Mouse (Mus musculus): ENCODE results near the gene Ubtd1. TPM values are rescaled to one million over a fixed set of nuclear protein-coding genes. Genes with fewer than 3 reads are reported as not detected.

Gene Ubtd1
- 8.2 TPM for polyA plus RNA-seq (2017; shearing (Covaris generic))

DNA sequence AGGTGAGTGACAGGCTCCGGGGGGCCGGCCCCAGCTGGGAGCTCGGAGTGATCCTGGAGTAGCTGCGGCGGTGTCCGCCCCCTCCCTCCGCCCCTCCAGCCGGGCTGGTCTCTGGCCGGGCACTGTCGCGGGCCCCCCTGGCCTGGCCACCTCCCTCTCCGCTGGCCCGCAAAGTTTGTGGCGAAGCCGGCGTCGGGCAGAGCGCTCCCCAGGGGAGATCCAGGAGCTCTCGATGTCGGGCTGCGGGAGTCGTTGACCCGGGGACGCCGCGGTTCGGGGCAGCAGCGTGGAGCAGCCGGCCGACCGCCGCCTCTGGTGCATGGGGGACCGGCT, at the start of gene Ubtd1:
Gene Ubtd1 (plus strand): TSS at position 169 of the 333 bp plus-strand sequence.

DNA sequence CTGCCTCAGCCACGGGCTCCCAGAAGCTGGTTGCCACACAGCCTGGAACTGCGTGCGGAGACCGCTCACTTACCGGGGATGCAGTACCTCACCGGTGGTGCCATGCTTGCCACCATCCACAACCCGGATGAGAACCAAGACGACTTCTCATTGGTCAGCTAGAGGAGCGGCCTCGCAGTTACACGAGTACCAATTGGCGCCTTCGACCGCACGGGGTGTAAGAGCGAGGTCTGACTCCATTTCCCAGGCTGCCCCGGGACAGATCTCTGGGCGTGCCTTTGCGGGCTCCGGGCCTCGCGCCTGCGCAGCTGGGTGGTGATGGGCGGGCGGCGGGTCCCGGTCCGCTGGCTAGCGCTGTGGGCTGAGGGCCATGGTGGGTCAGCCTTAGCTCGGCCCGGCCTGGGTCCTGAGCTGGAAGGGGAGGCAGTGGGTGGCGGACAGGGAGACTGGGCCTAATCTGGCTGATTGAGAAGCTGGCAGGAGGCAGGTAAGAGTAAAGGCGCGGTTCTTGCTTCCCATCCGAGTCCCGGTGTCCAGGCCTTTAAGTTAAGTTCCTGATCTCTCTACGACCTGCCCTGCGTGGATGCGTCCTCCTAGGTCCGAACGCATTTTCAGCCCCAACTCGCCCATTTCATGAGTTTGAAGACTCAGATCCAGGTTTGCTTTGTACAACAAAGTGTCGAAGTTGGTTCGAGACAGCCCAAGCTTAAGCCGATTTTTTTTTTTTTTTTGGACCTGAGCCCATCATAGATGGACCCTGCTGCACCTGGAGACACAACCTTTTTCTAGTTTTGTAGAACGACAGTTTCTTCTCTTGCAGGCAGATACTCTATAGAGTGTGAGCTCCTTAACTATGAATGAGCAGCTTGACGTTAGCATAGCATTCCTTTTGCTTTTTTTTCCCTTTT, 48.1 kb upstream of the Ubtd1 start, which contains the start of the genes Exosc1 and Zdhhc16:
Gene Exosc1 (minus strand): TSS at position 245 of the 908 bp plus-strand sequence.
Gene Zdhhc16 (plus strand): TSS at position 302 of the 908 bp plus-strand sequence.

GRCm38 (mm10) chr19:41980819-41981594, 556 bp upstream of the Ubtd1 start, which contains the start of gene Mms19:
Gene Mms19 (minus strand): TSS chr19:41981157.

GRCm38 (mm10) chr19:42035456-42036248, 54.1 kb downstream of the Ubtd1 start, which contains the start of gene Ankrd2:
Gene Ankrd2 (plus strand): TSS chr19:42036000.

GRCm38 (mm10) chr19:42045269-42046102, 63.9 kb downstream of the Ubtd1 start, which contains the start of gene Hoga1:
Gene Hoga1 (plus strand): TSS chr19:42045610.

DNA sequence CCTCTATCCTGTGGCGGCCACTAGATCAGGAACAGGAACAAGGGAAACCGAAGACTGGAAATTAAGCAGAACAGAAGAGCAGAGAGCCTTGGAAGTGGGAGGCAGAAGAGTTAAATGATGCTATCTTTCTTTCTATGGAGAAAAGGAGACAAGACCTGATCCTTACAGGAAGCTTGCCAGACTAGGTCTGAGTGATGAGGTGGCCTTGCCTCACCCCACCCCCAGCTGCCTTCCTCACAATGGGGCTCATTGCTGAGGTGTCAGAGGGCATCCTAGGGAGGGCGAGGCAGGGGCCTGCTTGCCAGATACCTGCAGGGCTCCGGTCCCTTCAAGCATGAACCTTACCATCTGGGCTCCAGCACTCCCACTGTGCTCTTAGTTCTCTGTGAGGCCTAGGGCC, 70.4 kb downstream of the Ubtd1 start, which contains the start of gene 4933411K16Rik:
Gene 4933411K16Rik (plus strand): TSS at position 301 of the 400 bp plus-strand sequence.

Other genes with a start within 250 kb of the Ubtd1 start
- 0.17 TPM for gene Slit1, start 238.1 kb upstream of the Ubtd1 start, polyA plus RNA-seq (2017; shearing (Covaris generic))
- 3.1 TPM for gene Arhgap19, start 179.7 kb upstream of the Ubtd1 start, polyA plus RNA-seq (2017; shearing (Covaris generic))
- gene Frat1, start 151.8 kb upstream of the Ubtd1 start, polyA plus RNA-seq (2017; shearing (Covaris generic)), result 4.5 TPM
- 26.2 TPM for gene Frat2, start 133.6 kb upstream of the Ubtd1 start, polyA plus RNA-seq (2017; shearing (Covaris generic))
- 20.9 TPM for gene Rrp12, start 85.6 kb upstream of the Ubtd1 start, polyA plus RNA-seq (2017; shearing (Covaris generic))
- 114 TPM for gene Pgam1, start 69.8 kb upstream of the Ubtd1 start, polyA plus RNA-seq (2017; shearing (Covaris generic))
- gene Exosc1, start 48.3 kb upstream of the Ubtd1 start, polyA plus RNA-seq (2017; shearing (Covaris generic)), result 80.7 TPM
- 68.7 TPM for gene Zdhhc16, start 48.3 kb upstream of the Ubtd1 start, polyA plus RNA-seq (2017; shearing (Covaris generic))
- 68.6 TPM for gene Mms19, start 606 bp upstream of the Ubtd1 start, polyA plus RNA-seq (2017; shearing (Covaris generic))
- gene Ankrd2, start 54.2 kb downstream of the Ubtd1 start, polyA plus RNA-seq (2017; shearing (Covaris generic)), result not detected
- not detected for gene Hoga1, start 63.8 kb downstream of the Ubtd1 start, polyA plus RNA-seq (2017; shearing (Covaris generic))
- not detected for gene 4933411K16Rik, start 70.5 kb downstream of the Ubtd1 start, polyA plus RNA-seq (2017; shearing (Covaris generic))
- gene Morn4, start 104.6 kb downstream of the Ubtd1 start, polyA plus RNA-seq (2017; shearing (Covaris generic)), result 0.26 TPM
- 43.0 TPM for gene Pi4k2a, start 108.7 kb downstream of the Ubtd1 start, polyA plus RNA-seq (2017; shearing (Covaris generic))
- gene Avpi1, start 147.3 kb downstream of the Ubtd1 start, polyA plus RNA-seq (2017; shearing (Covaris generic)), result 5.3 TPM
- gene Marveld1, start 165.6 kb downstream of the Ubtd1 start, polyA plus RNA-seq (2017; shearing (Covaris generic)), result 41.6 TPM
- 61.9 TPM for gene Zfyve27, start 182.2 kb downstream of the Ubtd1 start, polyA plus RNA-seq (2017; shearing (Covaris generic))
- not detected for gene Sfrp5, start 220.5 kb downstream of the Ubtd1 start, polyA plus RNA-seq (2017; shearing (Covaris generic))